Comparison of ENCODE assay signal across 8 mouse cellular contexts in genomic region chr10:50592355-50593293, GRCm38 (mm10). TPM values are rescaled to one million over a fixed set of nuclear protein-coding genes. Genes with fewer than 3 reads are reported as not detected.
DNase-seq lines count a peak whose midpoint lies in the region; ATAC-seq lines count a peak whose summit lies in the region.

Gene Ascc3, plus strand, starts transcription at chr10:50592669.

- peak; percentile 95 for DNase-seq in ZHBTc4 (ENCODE audit: low read depth, low spot score)
- DNase-seq in gastrocnemius, adult 8-10 months (ENCODE audit: low spot score in 2 of 2), result peak; percentile 87 to 89
- DNase-seq in hindlimb bud, embryonic 11.5 days (ENCODE audit: extremely low spot score, low read depth, low spot score), result peak; percentile 54
- DNase-seq in left cerebral cortex, adult 8-10 months (ENCODE audit: low spot score in 2 of 2), result peak; percentile 79 to 89
- DNase-seq in right cerebral cortex, postnatal 10 days (ENCODE audit: low spot score in 2 of 2), result peak; percentile 92 to 93
- DNase-seq in urinary bladder, postnatal 25 days (ENCODE audit: low spot score), result peak; percentile 92

- no peaks in the 10 kb centered on the region for H3K27me3 ChIP-seq in megakaryocyte, embryonic 14.5 days (replicated peaks)

- ATAC-seq in common myeloid progenitor, adult 5-6 weeks (replicated peaks; ENCODE audit: low read depth, poor library complexity, severe bottlenecking), result peak; percentile 89

- no peaks in the 10 kb centered on the region for H3K9me3 ChIP-seq in megakaryocyte, embryonic 14.5 days

- H3K36me3 ChIP-seq in megakaryocyte, embryonic 14.5 days (replicated peaks; ENCODE audit: low read length), result no peaks in the 10 kb centered on the region

- H3K4me3 ChIP-seq in megakaryocyte, embryonic 14.5 days (replicated peaks), result peak within 1 kb of the TSS; percentile 95

- peaks cover 17% of the 10 kb centered on the region for H3K4me1 ChIP-seq in megakaryocyte, embryonic 14.5 days

RNA-seq across cellular contexts. Expression of gene Ascc3, which starts in this region (rescaled TPM):
- total RNA-seq in common myeloid progenitor, adult 5-6 weeks (2017), result 42.3 and 53.2 TPM in 2 replicates
- total RNA-seq in gastrocnemius, adult 8-10 months (2022), result 10 to 100 TPM; 11.9 to 17.4 (median 14.4) TPM
- 10 to 100 TPM; 22.7 to 37.7 (median 29.3) TPM for total RNA-seq in left cerebral cortex, adult 8-10 months (2022)
- 0.72 TPM in 1 of 2 replicates, not detected in the other for polyA plus RNA-seq in megakaryocyte, embryonic 14.5 days (2012; ENCODE audit: insufficient read depth, low replicate concordance)

Comparison
In these comparisons a context has a peak if more than half of its experiments do, and no peak if none do; other contexts are left out.
1. Peak in every context shown above with its lines: DNase-seq, ATAC-seq and H3K4me3 ChIP-seq.